Mouse (Mus musculus) frontal cortex, adult 2 months (tissue): ENCODE data around the gene Tmem44. TPM values are rescaled to one million over a fixed set of nuclear protein-coding genes. Genes with fewer than 3 reads are reported as not detected.

Experiments used
- DNase-seq, 2 experiments: peaks; one replicate each; pipeline ENCODE4 v3.0.0; 2022; ENCODE audit warnings: low spot score in 1 of 2; ENCODE audit errors: extremely low spot score in 1 of 2
- polyA plus RNA-seq: library from polyadenylated mRNA; depleted of rRNA; stranded (reverse); fragments of >200 nt; gene quantifications from 2 replicates; pipeline ENCODE4 v1.2.3, GENCODE M21; 2012; rRNA removed

Tmem44 gene
- polyA plus RNA-seq = 63.2 and 67.7 TPM in 2 replicates

DNA sequence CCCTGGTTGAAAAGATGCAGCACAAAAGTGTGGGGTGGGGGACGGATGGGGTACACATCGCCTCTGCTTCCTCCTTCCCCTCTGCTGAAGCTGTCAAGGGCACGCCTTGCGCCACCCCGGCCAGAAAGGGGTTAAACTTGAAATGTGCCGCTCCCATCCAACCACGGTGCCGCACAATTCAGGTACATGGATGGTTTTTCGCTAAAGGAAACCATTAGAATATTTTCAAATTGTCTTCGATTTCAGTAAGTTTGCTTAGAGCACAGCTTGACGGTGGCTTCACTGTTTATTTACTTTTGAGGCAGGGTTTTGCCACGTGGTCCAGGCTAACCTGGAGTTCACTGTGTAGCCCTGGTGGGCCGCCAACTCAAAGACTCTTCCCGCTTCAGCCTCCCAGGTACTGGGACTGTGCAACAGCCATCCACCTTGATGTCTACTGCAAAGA lies at the start of gene Tmem44:
Tmem44 (minus strand) TSS at position 95 of the 445 bp plus-strand sequence.
- no peak for DNase-seq

DNA sequence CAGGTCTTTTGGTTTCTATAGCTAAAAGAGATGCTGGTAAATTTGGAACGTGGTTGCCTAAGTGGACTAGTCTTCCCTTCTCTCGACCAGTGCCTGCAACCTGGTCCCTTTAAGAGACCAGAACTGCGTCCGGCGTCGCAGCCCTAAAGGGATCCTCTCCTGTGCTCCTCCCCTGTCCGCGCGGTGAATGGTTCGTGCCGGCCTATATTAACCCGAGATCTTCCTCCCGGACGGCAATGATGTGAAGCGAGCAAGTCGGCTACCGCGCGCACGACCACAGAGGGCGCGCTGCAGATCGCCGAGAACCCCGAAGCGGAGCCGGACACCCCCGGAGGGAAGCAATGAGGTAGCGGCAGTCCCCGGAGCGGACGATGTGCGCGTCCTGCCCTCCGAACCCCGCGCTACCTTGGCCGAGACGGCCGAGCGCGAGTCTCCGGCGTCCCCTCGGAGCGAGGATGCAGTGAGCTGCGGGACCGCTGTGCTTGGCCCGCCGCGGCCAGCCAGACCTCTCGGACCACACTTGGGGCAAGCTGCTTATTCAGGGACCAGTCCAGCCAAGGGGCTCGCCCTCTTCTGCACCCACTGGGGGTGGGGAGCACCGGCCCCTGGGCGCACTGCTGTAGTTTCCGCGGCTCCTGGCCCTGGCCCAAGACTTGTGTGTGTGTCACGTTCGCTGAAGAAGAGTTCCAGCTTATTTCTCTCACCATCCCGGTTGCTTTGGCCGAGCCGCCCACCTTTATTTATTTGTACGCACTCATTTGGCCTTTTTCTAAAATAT lies 49.0 kb upstream of the Tmem44 start, which contains the start of gene Fam43a:
Fam43a (plus strand) TSS at position 233 of the 778 bp plus-strand sequence.
- DNase-seq = peak; percentile 58 to 87

GRCm38 (mm10) chr16:30596959-30597681 lies 46.5 kb upstream of the Tmem44 start:
- DNase-seq = peak; percentile 82 to 97

DNA sequence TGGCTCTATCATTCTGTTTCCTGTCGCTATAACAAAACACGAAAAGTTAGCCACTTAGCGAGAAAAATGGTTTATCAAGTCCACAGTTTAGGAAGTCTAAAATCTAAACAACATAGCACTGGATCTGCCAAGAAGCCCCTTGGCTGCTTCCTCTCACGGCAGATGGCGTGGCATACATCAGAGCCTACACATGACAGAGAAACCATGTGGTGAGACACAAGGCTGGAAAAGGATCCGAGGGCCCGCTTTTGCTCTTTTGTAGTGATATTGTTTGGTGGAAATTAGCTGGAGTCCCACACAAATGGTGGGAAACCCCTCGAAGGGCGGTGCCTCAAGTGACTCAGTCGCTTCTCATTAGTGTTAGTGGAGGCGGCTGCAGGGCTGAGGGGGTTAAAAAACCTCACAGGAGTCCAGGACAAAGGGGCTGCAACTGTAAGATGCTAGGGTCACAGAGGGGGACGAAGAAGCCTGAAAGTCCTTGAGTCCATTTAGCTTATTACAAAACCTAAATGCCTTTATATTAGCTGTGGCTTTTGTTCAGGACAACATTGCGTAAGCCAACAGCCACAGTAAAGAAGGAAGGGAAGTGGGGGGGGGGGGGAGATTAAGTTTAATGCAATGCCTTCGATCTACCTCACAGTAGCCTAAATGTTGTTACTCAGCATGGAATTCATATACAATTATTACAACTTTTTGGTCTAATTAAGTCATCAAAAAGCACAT lies 45.4 kb upstream of the Tmem44 start:
- no peak for DNase-seq

- no peak for DNase-seq
Observed at GRCm38 (mm10) chr16:30595356-30595755, 44.7 kb upstream of the Tmem44 start.

GRCm38 (mm10) chr16:30591990-30592389 lies 41.3 kb upstream of the Tmem44 start:
- no peak for DNase-seq

DNA sequence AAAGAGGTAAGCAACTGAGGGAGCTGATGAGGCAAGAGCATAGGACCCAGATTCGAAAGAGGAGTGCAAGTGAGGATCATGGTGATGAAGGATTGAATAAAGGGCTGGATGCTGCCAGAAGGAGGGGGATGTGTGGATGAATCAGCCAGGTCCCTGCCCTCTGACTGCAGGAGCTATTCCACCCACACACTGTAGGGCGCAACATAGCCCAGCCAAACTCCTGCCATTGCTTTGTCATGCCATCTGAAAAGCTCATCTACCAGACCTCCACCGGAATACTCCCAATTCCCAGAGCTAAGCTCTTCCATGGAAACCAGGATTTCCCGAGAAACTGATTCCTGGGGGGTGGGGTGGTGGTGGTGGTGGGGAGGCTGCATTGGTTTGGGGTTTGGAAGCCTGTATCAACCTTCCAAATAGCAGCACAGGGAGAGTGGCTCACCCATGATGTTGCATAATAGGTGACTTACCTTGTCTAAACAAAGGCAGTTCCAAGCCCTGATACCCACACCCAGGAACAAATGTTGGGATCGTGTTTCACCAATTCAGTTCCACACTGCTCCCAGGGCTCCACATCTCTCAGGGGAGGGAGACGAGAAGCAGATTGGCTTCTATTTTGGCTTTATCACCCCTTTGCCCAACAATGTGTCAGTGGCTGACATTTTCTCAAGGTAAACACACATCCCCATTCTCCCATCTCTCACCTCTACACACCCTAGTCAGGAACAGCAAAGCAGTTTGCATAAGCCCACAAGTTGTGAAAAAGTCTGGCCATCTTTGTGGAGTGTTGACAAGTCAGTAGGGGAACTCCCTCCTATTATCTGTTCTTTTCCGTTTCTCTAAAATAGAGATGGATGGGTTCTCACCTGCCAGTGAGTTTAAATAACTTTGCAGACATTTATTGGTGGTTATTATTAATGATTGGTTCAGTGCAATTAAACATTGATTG lies 39.9 kb upstream of the Tmem44 start:
- no peak for DNase-seq

- peak; percentile 71 to 95 for DNase-seq
Observed at GRCm38 (mm10) chr16:30587494-30588327, 37.1 kb upstream of the Tmem44 start, which contains the start of gene Lsg1. Lsg1 (minus strand) TSS chr16:30587592.

GRCm38 (mm10) chr16:30586935-30587493 lies 36.4 kb upstream of the Tmem44 start:
- DNase-seq = no peak

DNA sequence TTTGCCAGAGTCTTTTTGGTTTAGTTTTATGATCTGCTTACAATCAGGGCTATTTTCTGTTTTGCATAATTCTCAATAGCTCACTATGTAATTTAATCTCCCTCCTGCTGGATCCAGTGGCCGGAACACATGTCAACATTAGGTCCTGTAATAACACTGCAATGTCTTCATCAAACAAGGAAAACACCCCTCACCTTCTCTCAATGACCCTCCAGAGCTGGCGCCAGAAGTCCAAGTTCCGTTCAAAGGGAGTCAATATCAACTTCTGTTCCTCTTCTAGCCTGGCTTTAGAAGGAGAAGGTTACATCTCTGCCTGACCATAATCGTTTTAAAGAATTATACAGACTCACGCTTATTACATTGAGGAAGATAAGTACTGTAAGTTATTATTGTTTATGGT lies 30.1 kb upstream of the Tmem44 start:
- no peak for DNase-seq

GRCm38 (mm10) chr16:30576392-30576791 lies 25.8 kb upstream of the Tmem44 start:
- DNase-seq = no peak

DNA sequence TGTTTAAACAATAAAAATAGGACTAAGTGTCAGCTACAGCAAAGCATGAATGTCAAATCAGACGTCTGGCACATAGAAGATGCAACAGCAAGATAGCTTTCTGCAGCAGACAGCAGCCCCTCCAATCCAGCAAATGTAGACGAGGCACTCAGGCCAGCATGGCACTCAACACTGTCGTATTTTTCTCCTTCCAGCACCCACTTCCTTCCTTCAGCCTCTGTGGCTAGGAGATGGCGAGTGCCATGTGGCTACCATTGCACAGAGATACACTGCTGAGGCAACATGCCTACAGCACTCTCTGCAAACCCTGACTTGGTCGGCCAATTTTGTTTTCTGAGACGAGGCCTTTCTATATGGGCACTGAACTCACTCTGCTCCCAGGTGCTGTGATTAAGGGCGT lies 25.2 kb upstream of the Tmem44 start:
- no peak for DNase-seq

- no peak for DNase-seq
Observed at GRCm38 (mm10) chr16:30572239-30572638, 21.6 kb upstream of the Tmem44 start.

- no peak for DNase-seq
Observed at GRCm38 (mm10) chr16:30571378-30571777, 20.7 kb upstream of the Tmem44 start.

- DNase-seq = no peak
Observed at GRCm38 (mm10) chr16:30570173-30570572, 19.5 kb upstream of the Tmem44 start.

GRCm38 (mm10) chr16:30565631-30566030 lies 15.0 kb upstream of the Tmem44 start:
- no peak for DNase-seq

GRCm38 (mm10) chr16:30560601-30561000 lies 10.0 kb upstream of the Tmem44 start:
- DNase-seq = no peak

DNA sequence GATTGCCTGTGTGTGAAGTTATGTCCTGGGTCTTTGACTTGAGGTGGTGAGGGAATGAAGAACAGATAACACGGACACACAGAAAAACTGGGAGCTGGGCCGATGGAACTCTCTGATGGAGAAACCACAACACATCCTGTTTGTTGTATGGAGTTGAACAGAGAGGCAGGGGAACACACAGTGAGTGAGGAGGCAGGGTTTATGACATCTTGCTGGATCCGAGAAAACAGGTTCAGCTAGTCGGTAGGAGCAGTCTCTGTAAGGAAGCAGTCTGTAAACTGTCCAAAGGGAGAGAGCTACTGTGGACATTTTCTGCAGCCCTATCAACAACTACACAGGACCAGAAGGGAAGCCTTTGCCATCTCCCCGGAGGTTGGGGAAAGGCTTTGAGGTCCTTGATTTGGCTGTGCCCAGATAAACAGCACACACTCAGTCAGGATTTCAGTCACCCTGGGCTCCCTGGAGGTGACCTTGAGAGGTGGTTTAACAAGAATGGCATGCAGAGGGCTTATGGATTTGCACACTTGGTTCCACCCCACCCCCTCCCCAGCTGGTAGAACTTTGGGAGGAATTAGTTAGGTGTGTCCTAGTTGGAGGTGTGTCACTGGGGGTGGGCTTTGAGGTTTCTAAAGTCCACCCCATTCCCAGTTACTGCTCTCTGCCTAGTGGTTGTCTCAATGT lies 8.8 kb upstream of the Tmem44 start:
- DNase-seq = no peak
